Mouse (Mus musculus): ENCODE measurements around the gene Zan.

GRCm38 (mm10) chr5:137524251-137524515 lies 47.3 kb upstream of the Zan start:
- TF ChIP-seq POLR2A (IDR thresholded peaks at IDR 0.05; ENCODE audit: insufficient read depth, low read length) (no peak), CTCF (IDR thresholded peaks at IDR 0.05; ENCODE audit: low read depth, low read length) (no peak), EP300 (IDR thresholded peaks at IDR 0.05; ENCODE audit: insufficient read depth, low read depth, low read length) (no peak)

Data from ES-Bruce4 (cell line).